Mouse (Mus musculus) myocyte (in vitro differentiated cells): ENCODE results near the gene Bcas3. TPM values are rescaled to one million over a fixed set of nuclear protein-coding genes. Genes with fewer than 3 reads are reported as not detected.

Source experiments
- H3K27me3 ChIP-seq: one replicate; pipeline ENCODE4 v1.6.1; 2011; ENCODE audit not compliant: control insufficient read depth, insufficient read depth, insufficient read length
- H3K36me3 ChIP-seq: one replicate; pipeline ENCODE4 v1.6.1; 2011; ENCODE audit not compliant: control insufficient read depth, insufficient read depth
- H3K4me2 ChIP-seq: one replicate; pipeline ENCODE4 v1.6.1; 2011; ENCODE audit warnings: low read depth, control low read depth
- H3K4me3 ChIP-seq: one replicate; pipeline ENCODE4 v1.5.1; 2011; ENCODE audit warnings: mild to moderate bottlenecking, control low read depth, moderate library complexity
- H3K79me2 ChIP-seq: one replicate; pipeline ENCODE4 v1.6.1; 2011; ENCODE audit not compliant: control insufficient read depth, insufficient read depth
- H3ac ChIP-seq: one replicate; pipeline ENCODE4 v1.6.1; 2011; ENCODE audit not compliant: control insufficient read depth, insufficient read length
- CEBPB ChIP-seq: IDR thresholded peaks from 2 replicates; pipeline ENCODE4 v1.6.1; 2011; ENCODE audit warnings: mild to moderate bottlenecking, moderate library complexity; ENCODE audit not compliant: poor library complexity, insufficient read depth, severe bottlenecking
- E2F4 ChIP-seq: IDR thresholded peaks from one replicate; pipeline ENCODE4 v1.6.1; 2011; ENCODE audit warnings: mild to moderate bottlenecking, control low read depth, moderate library complexity; ENCODE audit not compliant: insufficient read depth
- MAX ChIP-seq: IDR thresholded peaks from one replicate; pipeline ENCODE4 v1.6.1; 2011; ENCODE audit warnings: low read depth, mild to moderate bottlenecking, control low read depth
- MYOD1 ChIP-seq, 3 experiments: IDR thresholded peaks; one replicate each; pipeline ENCODE4 v1.6.1; 2011; ENCODE audit warnings: control low read depth in 2 of 3, low read depth in 2 of 3, mild to moderate bottlenecking in 2 of 3, moderate library complexity in 1 of 3; ENCODE audit not compliant: insufficient read length in 2 of 3, control insufficient read depth in 1 of 3
- MYOG ChIP-seq, 3 experiments: IDR thresholded peaks; one replicate each; pipeline ENCODE4 v1.6.1; 2011; ENCODE audit warnings: control low read depth in 2 of 3, low read depth in 2 of 3, mild to moderate bottlenecking in 2 of 3; ENCODE audit not compliant: insufficient read length in 2 of 3, control insufficient read depth in 1 of 3, insufficient read depth in 1 of 3
- POLR2A ChIP-seq: IDR thresholded peaks from one replicate; pipeline ENCODE4 v1.6.1; 2011; ENCODE audit warnings: low read depth, mild to moderate bottlenecking, control low read depth, moderate library complexity; ENCODE audit not compliant: insufficient read length
- POLR2AphosphoS2 ChIP-seq: IDR thresholded peaks from one replicate; pipeline ENCODE4 v1.6.1; 2011; ENCODE audit warnings: low read depth, control low read depth; ENCODE audit not compliant: insufficient read length
- REST ChIP-seq: IDR thresholded peaks from one replicate; pipeline ENCODE4 v1.6.1; 2011; ENCODE audit warnings: mild to moderate bottlenecking, control low read depth, moderate library complexity; ENCODE audit not compliant: insufficient read depth, insufficient read length
- SRF ChIP-seq: IDR thresholded peaks from one replicate; pipeline ENCODE4 v1.6.1; 2011; ENCODE audit warnings: low read depth; ENCODE audit not compliant: control insufficient read depth, insufficient read length
- TCF12 ChIP-seq: IDR thresholded peaks from one replicate; pipeline ENCODE4 v1.6.1; 2011; ENCODE audit warnings: mild to moderate bottlenecking, control low read depth; ENCODE audit not compliant: poor library complexity, insufficient read depth, severe bottlenecking
- TCF3 ChIP-seq: IDR thresholded peaks from one replicate; pipeline ENCODE4 v1.6.1; 2011; ENCODE audit warnings: low read depth, control low read depth; ENCODE audit not compliant: insufficient read length
- USF1 ChIP-seq: IDR thresholded peaks from one replicate; pipeline ENCODE4 v1.6.1; 2011; ENCODE audit warnings: low read depth, mild to moderate bottlenecking, control low read depth, moderate library complexity
- polyA plus RNA-seq: library from polyadenylated mRNA; unstranded; fragments of >200 nt; fragmentation: generic; extraction: Trizol; gene quantifications from one replicate; pipeline ENCODE4 v1.2.1, GENCODE M21; 2012; ENCODE audit warnings: missing spikeins

Gene Bcas3
- polyA plus RNA-seq, 1 experiment = 30.1 TPM

GRCm38 (mm10) chr11:85407700-85408099 is 54.7 kb downstream of the Bcas3 start:
- H3K4me3 ChIP-seq = no peak overlapping the region
- no peaks in the 10 kb centered on the region for H3K36me3 ChIP-seq
- H3K27me3 ChIP-seq = no peaks in the 10 kb centered on the region
- no peaks in the 10 kb centered on the region for H3K79me2 ChIP-seq
- no peak overlapping the region for H3K4me2 ChIP-seq
- no peak overlapping the region for H3ac ChIP-seq
- no peak for TF ChIP-seq TCF12
- no peak for TF ChIP-seq CEBPB
- TF ChIP-seq MYOG (IDR thresholded peaks at IDR 0.05; ENCODE audit: control insufficient read depth in 1 of 3, insufficient read depth in 1 of 3, insufficient read length in 2 of 3, low read depth in 2 of 3) = no peak
- TF ChIP-seq REST = no peak
- TF ChIP-seq SRF = no peak
- no peak for TF ChIP-seq POLR2A
- no peak for TF ChIP-seq TCF3
- TF ChIP-seq MYOD1 (IDR thresholded peaks at IDR 0.05; ENCODE audit: control insufficient read depth in 1 of 3, insufficient read length in 2 of 3, low read depth in 2 of 3) = no peak
- no peak for TF ChIP-seq POLR2AphosphoS2
- TF ChIP-seq E2F4 = no peak
- no peak for TF ChIP-seq USF1

DNA sequence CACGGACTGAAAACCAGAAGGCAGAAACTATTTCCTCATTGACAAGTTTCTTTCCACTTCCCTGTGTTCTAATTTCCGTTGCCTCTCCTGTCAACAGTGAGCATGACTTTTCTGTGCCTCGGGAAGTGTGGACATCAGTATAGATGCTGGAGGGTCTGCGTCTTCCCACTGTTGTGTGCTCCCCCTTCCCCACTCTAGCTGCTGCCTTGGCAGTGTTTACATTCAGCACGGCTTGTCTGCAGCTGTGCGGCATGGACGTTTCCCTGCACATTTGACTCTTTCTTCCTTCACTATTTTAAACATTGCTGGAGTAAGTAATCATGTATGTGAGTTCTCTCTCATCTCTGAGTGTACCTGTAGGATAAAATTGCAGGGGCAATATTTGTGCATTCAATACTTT is 59.4 kb downstream of the Bcas3 start:
- H3K36me3 ChIP-seq = no peaks in the 10 kb centered on the region
- H3ac ChIP-seq = no peak overlapping the region
- no peaks in the 10 kb centered on the region for H3K27me3 ChIP-seq
- no peak overlapping the region for H3K4me2 ChIP-seq
- no peak overlapping the region for H3K4me3 ChIP-seq
- no peak for TF ChIP-seq MYOD1 (IDR thresholded peaks at IDR 0.05; ENCODE audit: control insufficient read depth in 1 of 3, insufficient read length in 2 of 3, low read depth in 2 of 3)
- TF ChIP-seq REST = no peak
- no peak for TF ChIP-seq CEBPB
- no peak for TF ChIP-seq SRF
- TF ChIP-seq USF1 = no peak
- TF ChIP-seq POLR2A = no peak
- no peak for TF ChIP-seq TCF3
- no peak for TF ChIP-seq MYOG (IDR thresholded peaks at IDR 0.05; ENCODE audit: control insufficient read depth in 1 of 3, insufficient read depth in 1 of 3, insufficient read length in 2 of 3, low read depth in 2 of 3)
- no peak for TF ChIP-seq POLR2AphosphoS2
- no peak for TF ChIP-seq E2F4
- no peak for TF ChIP-seq TCF12
- no peak for TF ChIP-seq MAX
- no peaks in the 10 kb centered on the region for H3K79me2 ChIP-seq

DNA sequence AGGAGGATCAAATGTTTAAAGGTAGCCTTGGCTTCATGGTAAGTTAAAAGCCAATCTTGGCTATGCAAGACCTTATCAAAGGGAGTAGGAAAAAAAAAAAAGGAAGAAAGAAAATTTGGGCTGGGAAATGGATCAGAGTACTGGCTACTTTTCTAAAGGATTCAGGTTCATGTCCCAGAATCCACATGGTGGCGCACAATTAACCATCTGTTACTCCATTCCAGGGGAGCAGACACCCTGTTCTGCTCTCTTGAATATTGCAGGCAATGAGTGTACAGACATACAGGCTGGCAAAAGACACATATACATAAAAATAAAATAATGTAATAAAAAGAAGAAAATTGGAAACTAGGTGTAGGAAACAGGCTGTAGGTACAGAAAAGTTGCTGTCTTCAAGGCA is 61.5 kb downstream of the Bcas3 start:
- H3K4me2 ChIP-seq = no peak overlapping the region
- TF ChIP-seq POLR2A = no peak
- no peak for TF ChIP-seq USF1
- TF ChIP-seq MAX = no peak
- no peak for TF ChIP-seq POLR2AphosphoS2
- TF ChIP-seq TCF12 = no peak
- H3ac ChIP-seq = no peak overlapping the region
- no peak overlapping the region for H3K4me3 ChIP-seq
- H3K36me3 ChIP-seq = no peaks in the 10 kb centered on the region
- no peaks in the 10 kb centered on the region for H3K79me2 ChIP-seq
- H3K27me3 ChIP-seq = no peaks in the 10 kb centered on the region

DNA sequence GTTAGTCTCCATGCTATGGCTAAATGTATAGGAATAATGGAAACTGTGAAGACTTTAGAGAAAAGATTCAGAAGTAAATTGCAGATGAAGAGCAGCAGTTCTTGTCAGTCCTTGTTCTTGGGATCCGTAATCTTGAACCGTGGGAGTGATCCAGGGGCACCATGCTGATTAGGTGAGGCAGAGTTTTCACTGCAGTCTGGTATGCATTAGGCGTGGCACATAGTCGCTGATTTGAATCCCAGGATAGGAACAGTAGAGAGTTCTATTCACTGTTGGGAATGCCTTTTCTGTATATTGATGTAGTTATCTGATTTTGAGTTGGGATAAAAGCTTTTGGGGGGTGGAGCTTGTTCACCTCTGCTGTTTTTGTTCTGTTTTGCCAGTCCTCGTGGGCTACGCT is 74.4 kb downstream of the Bcas3 start:
- Histone ChIP-seq H3K27me3 (no peaks in the 10 kb centered on the region), H3K79me2 (no peaks in the 10 kb centered on the region), H3K4me2 (no peak overlapping the region), H3K36me3 (no peaks in the 10 kb centered on the region), H3K4me3 (no peak overlapping the region), H3ac (no peak overlapping the region)
- no peak for TF ChIP-seq MAX
- no peak for TF ChIP-seq REST
- no peak for TF ChIP-seq MYOD1 (IDR thresholded peaks at IDR 0.05; ENCODE audit: control insufficient read depth in 1 of 3, insufficient read length in 2 of 3, low read depth in 2 of 3)
- TF ChIP-seq POLR2AphosphoS2 = no peak
- TF ChIP-seq TCF3 = no peak
- no peak for TF ChIP-seq SRF
- no peak for TF ChIP-seq E2F4
- no peak for TF ChIP-seq POLR2A
- no peak for TF ChIP-seq CEBPB
- TF ChIP-seq USF1 = no peak
- no peak for TF ChIP-seq TCF12
- TF ChIP-seq MYOG (IDR thresholded peaks at IDR 0.05; ENCODE audit: control insufficient read depth in 1 of 3, insufficient read depth in 1 of 3, insufficient read length in 2 of 3, low read depth in 2 of 3) = no peak

GRCm38 (mm10) chr11:85428227-85428626 is 75.3 kb downstream of the Bcas3 start:
- no peak overlapping the region for H3K4me2 ChIP-seq
- no peak overlapping the region for H3K4me3 ChIP-seq
- no peaks in the 10 kb centered on the region for H3K36me3 ChIP-seq
- no peaks in the 10 kb centered on the region for H3K27me3 ChIP-seq
- no peaks in the 10 kb centered on the region for H3K79me2 ChIP-seq
- TF ChIP-seq SRF (no peak), E2F4 (no peak), TCF3 (no peak), MYOG (IDR thresholded peaks at IDR 0.05; ENCODE audit: control insufficient read depth in 1 of 3, insufficient read depth in 1 of 3, insufficient read length in 2 of 3, low read depth in 2 of 3) (no peak), USF1 (no peak), CEBPB (no peak)
- no peak overlapping the region for H3ac ChIP-seq
